Mouse (Mus musculus): Measurements from ENCODE around the gene Hdac8. TPM values are rescaled to one million over a fixed set of nuclear protein-coding genes. Genes with fewer than 3 reads are reported as not detected.

Gene Hdac8
- polyA plus RNA-seq, 1 experiment: 6.4 TPM

DNA sequence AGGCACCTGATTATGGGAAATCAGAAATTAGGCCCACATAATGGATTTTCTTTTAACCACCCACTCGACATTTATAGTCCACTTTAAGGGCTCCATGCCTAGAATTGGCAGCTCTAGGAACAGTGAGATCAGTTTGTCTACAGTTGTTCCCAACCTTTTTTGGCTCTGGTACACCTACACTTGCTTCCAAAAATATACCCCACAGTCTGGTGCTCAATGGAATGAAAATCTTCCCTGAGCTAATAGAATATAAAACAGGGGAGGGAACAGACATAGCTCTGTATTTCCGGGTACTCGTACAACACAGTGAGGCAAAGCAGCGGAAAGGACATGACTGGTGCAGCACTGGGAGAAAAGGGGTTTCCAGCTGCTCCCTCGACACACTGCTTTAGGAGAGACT, 29.6 kb downstream of the Hdac8 start:
- Histone ChIP-seq H3K4me3 (no peak overlapping the region), H3K4me2 (ENCODE audit: low read depth) (no peak overlapping the region), H3K27me3 (ENCODE audit: control insufficient read depth, insufficient read depth, insufficient read length) (no peaks in the 10 kb centered on the region), H3K79me2 (ENCODE audit: control insufficient read depth, insufficient read depth) (no peaks in the 10 kb centered on the region), H3K36me3 (ENCODE audit: control insufficient read depth, insufficient read depth) (no peaks in the 10 kb centered on the region), H3ac (ENCODE audit: control insufficient read depth, insufficient read length) (no peak overlapping the region)
- no peak for TF ChIP-seq TCF3 (IDR thresholded peaks at IDR 0.05; ENCODE audit: insufficient read length, low read depth)

- Histone ChIP-seq H3ac (ENCODE audit: control insufficient read depth, insufficient read length) (no peak overlapping the region), H3K36me3 (ENCODE audit: control insufficient read depth, insufficient read depth) (no peaks in the 10 kb centered on the region), H3K27me3 (ENCODE audit: control insufficient read depth, insufficient read depth, insufficient read length) (no peaks in the 10 kb centered on the region), H3K4me3 (no peak overlapping the region), H3K79me2 (ENCODE audit: control insufficient read depth, insufficient read depth) (no peaks in the 10 kb centered on the region), H3K4me2 (ENCODE audit: low read depth) (no peak overlapping the region)
- no peak for TF ChIP-seq MYOD1 (IDR thresholded peaks at IDR 0.05; ENCODE audit: control insufficient read depth in 1 of 3, insufficient read length in 2 of 3, low read depth in 2 of 3)
- TF ChIP-seq REST (IDR thresholded peaks at IDR 0.05; ENCODE audit: insufficient read depth, insufficient read length): no peak
- TF ChIP-seq MYOG (IDR thresholded peaks at IDR 0.05; ENCODE audit: control insufficient read depth in 1 of 3, insufficient read depth in 1 of 3, insufficient read length in 2 of 3, low read depth in 2 of 3): no peak
- no peak for TF ChIP-seq TCF3 (IDR thresholded peaks at IDR 0.05; ENCODE audit: insufficient read length, low read depth)
- no peak for TF ChIP-seq USF1 (IDR thresholded peaks at IDR 0.05; ENCODE audit: low read depth)
- no peak for TF ChIP-seq TCF12 (IDR thresholded peaks at IDR 0.05; ENCODE audit: insufficient read depth, poor library complexity, severe bottlenecking)
- TF ChIP-seq SRF (IDR thresholded peaks at IDR 0.05; ENCODE audit: control insufficient read depth, insufficient read length, low read depth): no peak
- TF ChIP-seq CEBPB (IDR thresholded peaks at IDR 0.05; ENCODE audit: insufficient read depth, poor library complexity, severe bottlenecking): no peak
- no peak for TF ChIP-seq MAX (IDR thresholded peaks at IDR 0.05; ENCODE audit: low read depth)
- no peak for TF ChIP-seq POLR2AphosphoS2 (IDR thresholded peaks at IDR 0.05; ENCODE audit: insufficient read length, low read depth)
- TF ChIP-seq POLR2A (IDR thresholded peaks at IDR 0.05; ENCODE audit: insufficient read length, low read depth): no peak
- no peak for TF ChIP-seq E2F4 (IDR thresholded peaks at IDR 0.05; ENCODE audit: insufficient read depth)
Measured at GRCm38 (mm10) chrX:102418343-102419127, 86.6 kb downstream of the Hdac8 start.

DNA sequence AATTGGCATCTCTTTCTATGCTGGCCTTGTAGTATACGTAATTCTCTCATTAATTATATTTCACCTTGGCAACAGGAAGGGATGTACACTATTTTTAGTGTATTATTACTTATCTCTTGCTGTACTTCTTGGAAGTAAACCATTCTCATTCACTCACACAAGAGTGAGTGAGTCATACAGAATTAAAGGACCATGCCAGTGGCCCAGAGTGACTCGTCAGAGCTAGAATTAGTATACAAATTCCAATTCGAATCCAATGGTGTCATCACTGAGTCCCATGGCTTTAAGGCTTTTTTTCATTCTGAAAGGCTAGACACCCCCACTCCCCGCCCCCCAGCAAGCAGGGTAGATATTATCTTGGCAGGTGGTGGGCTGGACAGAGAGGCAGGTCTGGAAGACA, 88.2 kb downstream of the Hdac8 start:
- H3K79me2 ChIP-seq (ENCODE audit: control insufficient read depth, insufficient read depth): no peaks in the 10 kb centered on the region
- no peak overlapping the region for H3K4me2 ChIP-seq (ENCODE audit: low read depth)
- no peaks in the 10 kb centered on the region for H3K36me3 ChIP-seq (ENCODE audit: control insufficient read depth, insufficient read depth)
- TF ChIP-seq TCF3 (IDR thresholded peaks at IDR 0.05; ENCODE audit: insufficient read length, low read depth) (no peak), SRF (IDR thresholded peaks at IDR 0.05; ENCODE audit: control insufficient read depth, insufficient read length, low read depth) (no peak), POLR2A (IDR thresholded peaks at IDR 0.05; ENCODE audit: insufficient read length, low read depth) (no peak), MAX (IDR thresholded peaks at IDR 0.05; ENCODE audit: low read depth) (no peak), E2F4 (IDR thresholded peaks at IDR 0.05; ENCODE audit: insufficient read depth) (no peak), REST (IDR thresholded peaks at IDR 0.05; ENCODE audit: insufficient read depth, insufficient read length) (no peak), TCF12 (IDR thresholded peaks at IDR 0.05; ENCODE audit: insufficient read depth, poor library complexity, severe bottlenecking) (no peak), POLR2AphosphoS2 (IDR thresholded peaks at IDR 0.05; ENCODE audit: insufficient read length, low read depth) (no peak), USF1 (IDR thresholded peaks at IDR 0.05; ENCODE audit: low read depth) (no peak), MYOD1 (IDR thresholded peaks at IDR 0.05; ENCODE audit: control insufficient read depth in 1 of 3, insufficient read length in 2 of 3, low read depth in 2 of 3) (no peak)
- no peaks in the 10 kb centered on the region for H3K27me3 ChIP-seq (ENCODE audit: control insufficient read depth, insufficient read depth, insufficient read length)
- no peak overlapping the region for H3ac ChIP-seq (ENCODE audit: control insufficient read depth, insufficient read length)
- H3K4me3 ChIP-seq: no peak overlapping the region

GRCm38 (mm10) chrX:102416386-102416785, 88.8 kb downstream of the Hdac8 start:
- no peaks in the 10 kb centered on the region for H3K36me3 ChIP-seq (ENCODE audit: control insufficient read depth, insufficient read depth)
- H3K27me3 ChIP-seq (ENCODE audit: control insufficient read depth, insufficient read depth, insufficient read length): no peaks in the 10 kb centered on the region
- H3ac ChIP-seq (ENCODE audit: control insufficient read depth, insufficient read length): no peak overlapping the region
- H3K4me2 ChIP-seq (ENCODE audit: low read depth): peak overlapping the region; percentile 9
- no peak for TF ChIP-seq TCF3 (IDR thresholded peaks at IDR 0.05; ENCODE audit: insufficient read length, low read depth)
- no peak for TF ChIP-seq USF1 (IDR thresholded peaks at IDR 0.05; ENCODE audit: low read depth)
- no peak for TF ChIP-seq MYOD1 (IDR thresholded peaks at IDR 0.05; ENCODE audit: control insufficient read depth in 1 of 3, insufficient read length in 2 of 3, low read depth in 2 of 3)
- no peak for TF ChIP-seq MYOG (IDR thresholded peaks at IDR 0.05; ENCODE audit: control insufficient read depth in 1 of 3, insufficient read depth in 1 of 3, insufficient read length in 2 of 3, low read depth in 2 of 3)
- no peak for TF ChIP-seq E2F4 (IDR thresholded peaks at IDR 0.05; ENCODE audit: insufficient read depth)
- no peak for TF ChIP-seq POLR2A (IDR thresholded peaks at IDR 0.05; ENCODE audit: insufficient read length, low read depth)
- H3K79me2 ChIP-seq (ENCODE audit: control insufficient read depth, insufficient read depth): no peaks in the 10 kb centered on the region
- no peak overlapping the region for H3K4me3 ChIP-seq

- Histone ChIP-seq H3K79me2 (ENCODE audit: control insufficient read depth, insufficient read depth) (no peaks in the 10 kb centered on the region), H3K4me2 (ENCODE audit: low read depth) (no peak overlapping the region), H3K36me3 (ENCODE audit: control insufficient read depth, insufficient read depth) (no peaks in the 10 kb centered on the region), H3K4me3 (no peak overlapping the region), H3K27me3 (ENCODE audit: control insufficient read depth, insufficient read depth, insufficient read length) (no peaks in the 10 kb centered on the region), H3ac (ENCODE audit: control insufficient read depth, insufficient read length) (no peak overlapping the region)
- TF ChIP-seq SRF (IDR thresholded peaks at IDR 0.05; ENCODE audit: control insufficient read depth, insufficient read length, low read depth) (no peak), MYOG (IDR thresholded peaks at IDR 0.05; ENCODE audit: control insufficient read depth in 1 of 3, insufficient read depth in 1 of 3, insufficient read length in 2 of 3, low read depth in 2 of 3) (no peak), REST (IDR thresholded peaks at IDR 0.05; ENCODE audit: insufficient read depth, insufficient read length) (no peak), TCF12 (IDR thresholded peaks at IDR 0.05; ENCODE audit: insufficient read depth, poor library complexity, severe bottlenecking) (no peak), TCF3 (IDR thresholded peaks at IDR 0.05; ENCODE audit: insufficient read length, low read depth) (no peak), POLR2AphosphoS2 (IDR thresholded peaks at IDR 0.05; ENCODE audit: insufficient read length, low read depth) (no peak), MAX (IDR thresholded peaks at IDR 0.05; ENCODE audit: low read depth) (no peak), POLR2A (IDR thresholded peaks at IDR 0.05; ENCODE audit: insufficient read length, low read depth) (no peak), USF1 (IDR thresholded peaks at IDR 0.05; ENCODE audit: low read depth) (no peak), E2F4 (IDR thresholded peaks at IDR 0.05; ENCODE audit: insufficient read depth) (no peak), CEBPB (IDR thresholded peaks at IDR 0.05; ENCODE audit: insufficient read depth, poor library complexity, severe bottlenecking) (no peak), MYOD1 (IDR thresholded peaks at IDR 0.05; ENCODE audit: control insufficient read depth in 1 of 3, insufficient read length in 2 of 3, low read depth in 2 of 3) (no peak)
Measured at GRCm38 (mm10) chrX:102384765-102385164, 120.4 kb downstream of the Hdac8 start.

All from myocyte (in vitro differentiated cells).